Mouse (Mus musculus) Patski (cell line): ENCODE results near the gene Adprh. TPM values are rescaled to one million over a fixed set of nuclear protein-coding genes. Genes with fewer than 3 reads are reported as not detected.

Experiments used
- ATAC-seq: fragments of 100-300 bp; one replicate; pipeline ENCODE4 v1.8.0; 2021
- CTCF ChIA-PET: fragments of 350-600 bp; sonication (Branson Sonifier 250); formaldehyde crosslinking; loops from one replicate; lab custom pipeline; 2022; ENCODE audit warnings: inconsistent platforms; lab: Charles Lee
- POLR2A ChIA-PET: fragments of 350-600 bp; sonication (Branson Sonifier 250); formaldehyde crosslinking; loops from one replicate; lab custom pipeline; 2022; ENCODE audit warnings: antibody characterized with exemption, inconsistent platforms; lab: Charles Lee
- DNase-seq: peaks from one replicate; pipeline ENCODE4 v3.0.0-alpha.2; 2011; ENCODE audit warnings: low read depth, low spot score
- H3K27me3 ChIP-seq: fragments of 371-371 bp; one replicate; pipeline ENCODE4 v1.5.1; 2021
- CTCF ChIP-seq: fragments of 100-300 bp; IDR thresholded peaks from one replicate; pipeline ENCODE4 v1.5.1; 2021
- in situ Hi-C: fragments of 300-500 bp; cut with MboI; formaldehyde crosslinking; loops from 3 replicates; pipeline ENCODE4 v1.11.1; 2018; ENCODE audit warnings: low pct_unique_long_range_greater_than_20kb, mixed read lengths
- polyA plus RNA-seq: library from polyadenylated mRNA; unstranded; gene quantifications from one replicate; pipeline ENCODE4 v1.2.3, GENCODE M21; 2021

The Adprh gene
- polyA plus RNA-seq, 1 experiment from 2014 or later: 37.5 TPM

- ATAC-seq: no peak
- TF ChIP-seq CTCF: no peak
- DNase-seq: no peak
- in situ Hi-C loops: no loop called here
- POLR2A ChIA-PET: no interaction called here
- no peaks in the 10 kb centered on the region for H3K27me3 ChIP-seq
- CTCF ChIA-PET: no interaction called here
Observed at GRCm38 (mm10) chr16:38443721-38444464, 8.6 kb downstream of the Adprh start.

GRCm38 (mm10) chr16:38442216-38442615 lies 10.3 kb downstream of the Adprh start:
- ChIA-PET CTCF (no interaction called here), POLR2A (no interaction called here)
- TF ChIP-seq CTCF: no peak
- H3K27me3 ChIP-seq: no peaks in the 10 kb centered on the region
- in situ Hi-C loops: no loop called here
- no peak for DNase-seq
- no peak for ATAC-seq

- H3K27me3 ChIP-seq: no peaks in the 10 kb centered on the region
- ATAC-seq (no peak), DNase-seq (no peak)
- TF ChIP-seq CTCF: no peak
- POLR2A ChIA-PET: interaction anchor here (1.3 kb wide), 1 partner anchor 10 kb away, joined by 4 read pairs; no protein-coding TSS in a partner anchor
- CTCF ChIA-PET: no interaction called here
- in situ Hi-C loops: no loop called here
Observed at GRCm38 (mm10) chr16:38441611-38442010, 10.9 kb downstream of the Adprh start.

- in situ Hi-C loops: no loop called here
Observed at GRCm38 (mm10) chr16:38440403-38440802, 12.1 kb downstream of the Adprh start.

GRCm38 (mm10) chr16:38439190-38439589 lies 13.3 kb downstream of the Adprh start:
- ChIA-PET CTCF (no interaction called here), POLR2A (no interaction called here)
- ATAC-seq: no peak
- DNase-seq: no peak
- TF ChIP-seq CTCF: no peak
- in situ Hi-C loops: no loop called here
- no peaks in the 10 kb centered on the region for H3K27me3 ChIP-seq

More at GRCm38 (mm10) chr16:38440403-38440802, 12.1 kb downstream of the Adprh start:
- ATAC-seq (no peak), DNase-seq (no peak)
- ChIA-PET POLR2A (interaction anchor here (1.3 kb wide), 1 partner anchor 11 kb away, joined by 4 read pairs; no protein-coding TSS in a partner anchor), CTCF (no interaction called here)
- no peaks in the 10 kb centered on the region for H3K27me3 ChIP-seq
- TF ChIP-seq CTCF: no peak

GRCm38 (mm10) chr16:38434295-38434795 lies 18.2 kb downstream of the Adprh start:
- CTCF ChIA-PET: no interaction called here
- no peak for TF ChIP-seq CTCF
- POLR2A ChIA-PET: interaction anchor here (1.3 kb wide), 1 partner anchor 18 kb away, joined by 7 read pairs; the partner anchor contains the start of gene Adprh
- no peak for DNase-seq
- no peaks in the 10 kb centered on the region for H3K27me3 ChIP-seq
- in situ Hi-C loops: no loop called here
- ATAC-seq: no peak

- in situ Hi-C loops: no loop called here
- ATAC-seq: no peak
- CTCF ChIA-PET: interaction anchor here (0.6 to 0.7 kb wide), 2 partner anchors 65 to 236 kb away, joined by 3 read pairs; no protein-coding TSS in a partner anchor
Observed at GRCm38 (mm10) chr16:38433514-38433913, 19.0 kb downstream of the Adprh start.

GRCm38 (mm10) chr16:38432498-38433425 lies 19.7 kb downstream of the Adprh start, which contains the start of gene Pla1a:
Gene Pla1a, minus strand, starts transcription at chr16:38433145.
- H3K27me3 ChIP-seq: no peaks in the 10 kb centered on the region
- DNase-seq: peak; percentile 68
- ATAC-seq: peak; percentile 93
- POLR2A ChIA-PET: interaction anchor here (1.3 kb wide), 1 partner anchor 19 kb away, joined by 7 read pairs; the partner anchor contains the start of gene Adprh
- CTCF ChIA-PET: interaction anchor here (0.6 to 0.7 kb wide), 2 partner anchors 64 to 235 kb away, joined by 3 read pairs; no protein-coding TSS in a partner anchor
- TF ChIP-seq CTCF: no peak
- in situ Hi-C loops: no loop called here

More at GRCm38 (mm10) chr16:38433514-38433913, 19.0 kb downstream of the Adprh start:
- POLR2A ChIA-PET: interaction anchor here (1.3 kb wide), 1 partner anchor 18 kb away, joined by 7 read pairs; the partner anchor contains the start of gene Adprh
- TF ChIP-seq CTCF: no peak
- no peaks in the 10 kb centered on the region for H3K27me3 ChIP-seq
- no peak for DNase-seq

GRCm38 (mm10) chr16:38431446-38432185 lies 20.9 kb downstream of the Adprh start:
- in situ Hi-C loops: no loop called here
- no peaks in the 10 kb centered on the region for H3K27me3 ChIP-seq
- no peak for TF ChIP-seq CTCF
- no peak for ATAC-seq
- ChIA-PET POLR2A (no interaction called here), CTCF (no interaction called here)
- DNase-seq: no peak
